Mouse (Mus musculus) stomach, embryonic 16.5 days (tissue): ENCODE results near the gene Insc. TPM values are rescaled to one million over a fixed set of nuclear protein-coding genes. Genes with fewer than 3 reads are reported as not detected.

ENCODE experiments used
- ATAC-seq: fragments of 200-750 bp; cut with Nextera tagmentation; 2 replicates; pipeline ENCODE4 v1.8.0; 2017; ENCODE audit warnings: moderate number of reproducible peaks, moderate TSS enrichment; ENCODE audit not compliant: insufficient read depth, low FRiP score
- H3K27ac ChIP-seq: fragments of 300-500 bp; sonication (generic); 2 replicates; pipeline ENCODE4 v1.5.1; 2014; ENCODE audit warnings: low read length
- H3K27me3 ChIP-seq: fragments of 300-500 bp; sonication (generic); 2 replicates; pipeline ENCODE4 v1.6.1; 2014; ENCODE audit warnings: low read length, control low read depth, mixed read lengths; ENCODE audit not compliant: control insufficient read depth, insufficient read depth
- H3K36me3 ChIP-seq: fragments of 300-500 bp; sonication (generic); 2 replicates; pipeline ENCODE4 v1.6.1; 2014; ENCODE audit warnings: low read length; ENCODE audit not compliant: control insufficient read depth, insufficient read depth
- H3K4me1 ChIP-seq: fragments of 300-500 bp; sonication (generic); 2 replicates; pipeline ENCODE4 v1.6.1; 2014; ENCODE audit warnings: low read length, control low read depth, mixed read lengths; ENCODE audit not compliant: control insufficient read depth, insufficient read depth
- H3K4me2 ChIP-seq: fragments of 300-500 bp; sonication (generic); 2 replicates; pipeline ENCODE4 v1.6.1; 2014; ENCODE audit warnings: low read depth, low read length, mixed read lengths
- H3K4me3 ChIP-seq: fragments of 300-500 bp; sonication (generic); replicated peaks from 2 replicates; pipeline ENCODE4 v1.5.1; 2014; ENCODE audit warnings: mild to moderate bottlenecking, low read length
- H3K9ac ChIP-seq: fragments of 300-500 bp; sonication (generic); 2 replicates; pipeline ENCODE4 v1.6.1; 2014; ENCODE audit warnings: low read length
- H3K9me3 ChIP-seq: fragments of 300-500 bp; sonication (generic); replicated peaks from 2 replicates; pipeline ENCODE4 v1.6.1; 2016; ENCODE audit warnings: low read length, control low read depth; ENCODE audit not compliant: control insufficient read depth
- WGBS: fragments of 180-500 bp; shearing (Covaris S2); extraction: QIAGEN DNeasy Blood & Tissue Kit; methylation state at CpG from one replicate; pipeline ENCODE4 v1.1.7; 2014; 5-methylcytosine and 5-hydroxymethylcytosine counted together
- polyA plus RNA-seq: library from polyadenylated mRNA; unstranded; fragments of >200 nt; fragmentation: Nextera tagmentation; extraction: Ambion mirVana; gene quantifications from 2 replicates; pipeline ENCODE4 v1.2.1, GENCODE M21; 2015

Gene Insc
- polyA plus RNA-seq, 1 experiment from 2014 or later = 29.6 TPM

- Histone ChIP-seq H3K27ac (no peak overlapping the region), H3K36me3 (no peaks in the 10 kb centered on the region), H3K9ac (no peak overlapping the region), H3K27me3 (no peaks in the 10 kb centered on the region), H3K4me2 (no peak overlapping the region), H3K4me1 (no peaks in the 10 kb centered on the region), H3K4me3 (no peak overlapping the region), H3K9me3 (no peaks in the 10 kb centered on the region)
- ATAC-seq = no peak
- 52% methylated on average over 4 of the region's 4 CpGs for WGBS
These were observed 30.3 kb downstream of the Insc start for GRCm38 (mm10) chr7:114773781-114774180.

DNA sequence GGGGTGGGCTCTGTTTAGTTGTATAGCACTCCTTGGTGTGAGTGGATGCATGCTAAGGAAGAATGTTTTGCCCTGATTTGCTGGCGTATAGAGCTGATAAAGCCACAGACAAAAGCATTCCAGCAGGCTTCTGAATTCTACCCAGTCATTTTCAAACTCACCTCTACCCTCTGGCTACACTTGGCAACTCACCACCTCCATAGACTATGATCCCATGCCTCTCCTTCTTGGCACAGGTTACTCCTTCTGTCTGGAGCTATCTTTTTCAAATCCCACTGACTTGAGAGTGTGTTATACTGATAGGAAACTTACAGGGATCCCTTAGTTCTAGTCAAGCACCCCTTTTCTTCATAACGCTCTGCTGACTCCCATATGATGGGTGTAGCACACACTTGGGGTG lies 32.4 kb downstream of the Insc start:
- Histone ChIP-seq H3K36me3 (no peaks in the 10 kb centered on the region), H3K4me3 (no peak overlapping the region), H3K27ac (no peak overlapping the region), H3K27me3 (no peaks in the 10 kb centered on the region), H3K9ac (no peak overlapping the region), H3K9me3 (no peaks in the 10 kb centered on the region), H3K4me2 (no peak overlapping the region), H3K4me1 (no peaks in the 10 kb centered on the region)
- no peak for ATAC-seq
- WGBS = 68% methylated on average over 2 of the region's 2 CpGs

DNA sequence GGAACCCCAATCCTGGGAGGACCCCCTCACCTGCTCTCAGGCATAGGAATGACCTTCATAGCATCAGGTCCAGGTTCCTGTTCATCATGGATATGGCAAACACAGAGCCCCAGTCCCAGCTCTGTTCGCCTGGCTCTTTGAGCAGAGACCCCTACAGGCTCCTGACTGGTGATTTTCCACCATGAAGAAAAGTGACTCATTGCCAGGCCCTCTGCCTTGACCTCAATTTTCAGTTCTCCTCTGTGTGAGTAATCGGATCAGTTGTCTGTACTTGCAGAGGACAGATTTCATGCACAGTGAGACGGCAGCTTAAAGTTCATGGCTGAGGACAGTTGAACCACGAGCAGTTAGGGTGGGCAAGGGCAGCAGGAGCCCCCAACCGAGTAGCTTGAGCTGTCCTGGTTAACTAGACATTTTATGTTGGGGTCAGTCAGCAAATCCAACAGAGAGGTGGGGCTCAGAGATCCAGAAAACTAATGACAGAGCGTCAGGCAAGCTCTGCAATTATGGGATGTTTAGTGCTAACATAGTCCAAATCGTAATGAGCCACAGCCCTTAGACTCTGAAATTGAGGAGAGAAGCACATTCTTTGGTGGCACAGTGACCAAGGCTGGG lies 34.8 kb downstream of the Insc start:
- Histone ChIP-seq H3K36me3 (no peaks in the 10 kb centered on the region), H3K4me1 (no peaks in the 10 kb centered on the region), H3K27ac (no peak overlapping the region), H3K4me3 (no peak overlapping the region), H3K4me2 (no peak overlapping the region), H3K9ac (no peak overlapping the region), H3K27me3 (no peaks in the 10 kb centered on the region), H3K9me3 (no peaks in the 10 kb centered on the region)
- 79% methylated on average over 7 of the region's 7 CpGs for WGBS
- no peak for ATAC-seq

- H3K4me3 ChIP-seq = no peak overlapping the region
- no peak for ATAC-seq
- H3K9me3 ChIP-seq = no peaks in the 10 kb centered on the region
- H3K4me2 ChIP-seq = no peak overlapping the region
- no peak overlapping the region for H3K9ac ChIP-seq
- no peaks in the 10 kb centered on the region for H3K36me3 ChIP-seq
- H3K27ac ChIP-seq = no peak overlapping the region
- H3K4me1 ChIP-seq = no peaks in the 10 kb centered on the region
- H3K27me3 ChIP-seq = no peaks in the 10 kb centered on the region
- 59% methylated on average over 8 of the region's 8 CpGs for WGBS
These were observed 35.7 kb downstream of the Insc start for GRCm38 (mm10) chr7:114779056-114779660.

GRCm38 (mm10) chr7:114783291-114783690 lies 39.8 kb downstream of the Insc start:
- H3K9ac ChIP-seq = no peak overlapping the region
- 63% methylated on average over 3 of the region's 3 CpGs for WGBS
- H3K4me3 ChIP-seq = no peak overlapping the region
- no peak overlapping the region for H3K27ac ChIP-seq
- no peaks in the 10 kb centered on the region for H3K9me3 ChIP-seq
- no peak overlapping the region for H3K4me2 ChIP-seq
- H3K4me1 ChIP-seq = no peaks in the 10 kb centered on the region
- H3K27me3 ChIP-seq = no peaks in the 10 kb centered on the region
- no peak for ATAC-seq
- no peaks in the 10 kb centered on the region for H3K36me3 ChIP-seq

- Histone ChIP-seq H3K27ac (no peak overlapping the region), H3K9ac (no peak overlapping the region), H3K36me3 (no peaks in the 10 kb centered on the region), H3K27me3 (no peaks in the 10 kb centered on the region), H3K4me3 (no peak overlapping the region), H3K4me2 (no peak overlapping the region), H3K9me3 (no peaks in the 10 kb centered on the region), H3K4me1 (no peaks in the 10 kb centered on the region)
- 0 out of 2 replicates have a peak, but pooled peaks have one; percentile 33 for ATAC-seq
- 89% methylated on average over 10 of the region's 10 CpGs for WGBS
These were observed 47.6 kb downstream of the Insc start for GRCm38 (mm10) chr7:114791087-114791486.

GRCm38 (mm10) chr7:114792026-114792425 lies 48.5 kb downstream of the Insc start:
- Histone ChIP-seq H3K4me1 (no peaks in the 10 kb centered on the region), H3K9me3 (no peaks in the 10 kb centered on the region), H3K4me2 (no peak overlapping the region), H3K27me3 (no peaks in the 10 kb centered on the region), H3K36me3 (no peaks in the 10 kb centered on the region), H3K4me3 (no peak overlapping the region), H3K27ac (no peak overlapping the region; the same call in 1 of the 2 replicates), H3K9ac (no peak overlapping the region)
- WGBS = 82% methylated on average over 6 of the region's 6 CpGs
- no peak for ATAC-seq

DNA sequence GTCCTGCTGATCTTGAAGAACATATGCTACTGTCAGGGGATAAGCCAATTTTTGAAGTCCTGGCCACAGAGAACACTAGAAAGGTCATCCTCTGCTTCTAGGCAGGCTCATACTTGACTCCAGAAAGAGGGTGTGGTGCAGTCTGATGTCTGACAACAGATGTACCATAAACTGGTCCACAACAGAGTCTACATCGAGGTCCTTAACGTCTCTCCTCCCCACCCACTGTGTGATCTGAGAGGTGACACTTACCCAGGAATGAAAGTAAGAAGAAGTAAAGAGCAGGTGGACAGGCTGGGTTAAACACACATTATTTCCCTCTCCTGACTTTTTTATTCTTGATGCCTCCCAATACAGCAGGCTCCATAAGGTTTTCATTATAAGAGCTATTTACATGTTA lies 50.9 kb downstream of the Insc start:
- H3K9me3 ChIP-seq = no peaks in the 10 kb centered on the region
- no peak overlapping the region for H3K4me3 ChIP-seq
- H3K27ac ChIP-seq = no peak overlapping the region
- H3K9ac ChIP-seq = no peak overlapping the region
- no peaks in the 10 kb centered on the region for H3K4me1 ChIP-seq
- H3K27me3 ChIP-seq = no peaks in the 10 kb centered on the region
- no peak overlapping the region for H3K4me2 ChIP-seq
- no peaks in the 10 kb centered on the region for H3K36me3 ChIP-seq
- no peak for ATAC-seq
- 81% methylated on average over 2 of the region's 2 CpGs for WGBS

DNA sequence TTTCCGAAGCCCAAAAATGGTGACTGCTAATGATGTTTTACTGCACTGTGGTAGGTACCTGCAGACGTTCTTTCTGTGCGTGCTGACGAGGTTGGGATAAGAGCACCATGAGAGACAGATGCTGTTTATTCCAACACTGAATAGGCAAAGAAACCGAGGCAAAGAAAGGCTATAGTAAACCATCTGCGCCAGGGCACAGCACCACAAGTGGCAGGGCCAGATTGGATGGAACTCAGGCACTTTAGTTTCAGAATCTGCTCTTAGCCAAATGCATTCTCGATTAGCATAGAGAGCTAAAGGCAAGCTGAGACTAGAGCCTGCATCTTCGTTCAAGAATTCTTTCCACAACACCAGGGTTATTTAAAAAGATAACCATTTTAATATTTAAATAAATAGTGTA lies 59.1 kb downstream of the Insc start:
- no peaks in the 10 kb centered on the region for H3K9me3 ChIP-seq
- no peak overlapping the region for H3K27ac ChIP-seq
- ATAC-seq = no peak
- no peak overlapping the region for H3K4me2 ChIP-seq
- no peak overlapping the region for H3K4me3 ChIP-seq
- H3K27me3 ChIP-seq = no peaks in the 10 kb centered on the region
- H3K4me1 ChIP-seq = no peaks in the 10 kb centered on the region
- WGBS = 77% methylated on average over 8 of the region's 8 CpGs
- no peaks in the 10 kb centered on the region for H3K36me3 ChIP-seq
- no peak overlapping the region for H3K9ac ChIP-seq
